Mouse (Mus musculus) brain, embryonic 18.5 days (tissue): ENCODE results near the gene 2310034G01Rik.

Experiments
- DNase-seq: peaks from one replicate; pipeline ENCODE4 v3.0.0-alpha.2; 2012; ENCODE audit warnings: low read depth, low spot score

2310034G01Rik gene

GRCm38 (mm10) chr19:46314872-46315742 is 35.0 kb downstream of the 2310034G01Rik start:
- no peak for DNase-seq

DNA sequence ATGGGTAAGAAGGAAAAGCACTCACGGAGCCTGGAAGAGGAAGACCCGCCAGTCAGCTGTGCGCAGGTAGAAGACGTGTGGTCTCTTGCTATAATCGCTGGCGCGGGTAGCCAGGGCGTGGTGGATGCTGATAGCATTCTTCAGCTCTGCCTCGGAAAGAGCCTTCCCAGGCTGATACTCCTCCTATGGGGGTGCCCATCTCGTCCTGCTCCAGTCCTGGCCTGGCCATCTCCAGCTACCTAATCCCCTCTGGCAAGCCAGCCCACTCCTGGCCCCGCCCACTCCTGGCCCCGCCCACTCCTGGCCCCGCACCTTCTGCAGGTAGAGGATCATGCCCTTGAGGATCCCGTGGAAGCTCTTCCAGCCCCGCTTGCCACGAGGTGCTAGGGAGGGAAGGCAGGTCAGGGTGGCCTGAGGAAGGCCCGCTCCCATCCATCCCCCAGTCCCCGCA is 35.9 kb downstream of the 2310034G01Rik start:
- DNase-seq = no peak

DNA sequence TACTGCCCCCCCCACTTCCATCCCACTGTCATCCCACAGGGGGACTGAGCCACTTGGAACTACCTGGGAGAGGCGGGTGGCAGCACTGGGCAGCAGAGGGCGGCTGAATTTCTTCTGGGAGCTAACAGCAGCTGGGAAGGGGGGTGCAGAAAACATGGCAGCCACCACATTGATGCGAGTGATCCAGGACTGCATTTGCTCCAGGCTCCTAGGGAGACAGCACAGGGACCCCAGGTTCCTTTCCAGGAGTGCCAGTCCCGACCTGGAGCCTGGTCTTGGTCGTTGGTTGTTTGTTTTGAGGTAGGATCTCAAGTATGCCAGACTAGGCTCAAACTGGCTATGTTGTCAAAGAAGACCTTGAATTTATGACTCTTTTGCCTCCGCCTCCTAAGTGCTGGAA is 36.5 kb downstream of the 2310034G01Rik start:
- DNase-seq = no peak

DNA sequence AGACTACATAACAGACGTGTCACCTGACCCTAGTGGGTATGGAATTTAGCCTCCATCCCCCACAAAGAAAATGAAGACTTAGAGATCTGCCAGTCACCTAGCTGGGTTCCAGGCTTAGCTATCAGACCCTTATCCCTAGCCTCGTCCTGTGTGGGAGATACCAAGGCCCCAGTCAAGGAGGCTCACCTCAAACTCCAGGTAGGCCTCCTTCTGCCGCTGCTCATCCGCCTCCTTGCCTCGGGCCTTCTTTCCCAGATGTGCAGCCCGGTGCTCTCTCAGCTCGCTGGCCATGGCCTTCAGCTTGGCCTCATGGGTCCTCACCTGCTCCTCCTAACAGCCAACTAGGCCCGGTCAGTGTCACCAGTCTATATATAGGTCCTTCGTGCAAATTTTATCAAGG is 37.0 kb downstream of the 2310034G01Rik start:
- DNase-seq = no peak

DNA sequence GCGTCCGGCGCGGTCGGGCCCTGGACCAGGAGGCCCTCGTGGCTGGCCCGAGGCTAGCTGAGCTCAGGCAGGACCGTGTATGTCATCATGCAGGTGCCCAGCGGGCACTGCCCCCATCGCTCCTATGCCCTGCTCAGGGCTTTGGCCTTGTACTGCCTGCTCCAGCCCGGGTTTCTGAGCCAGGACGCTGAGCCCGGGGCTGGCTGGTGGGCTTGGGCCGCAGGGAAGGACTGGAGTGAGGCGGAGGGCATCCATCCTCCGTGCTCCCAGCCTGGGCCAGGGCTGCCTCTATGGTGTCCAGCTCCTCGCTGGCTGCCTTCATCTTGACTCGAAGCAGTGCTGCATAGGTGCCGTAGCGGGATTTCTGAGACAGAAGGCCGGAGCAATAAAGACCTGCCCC is 37.5 kb downstream of the 2310034G01Rik start:
- DNase-seq = no peak

DNA sequence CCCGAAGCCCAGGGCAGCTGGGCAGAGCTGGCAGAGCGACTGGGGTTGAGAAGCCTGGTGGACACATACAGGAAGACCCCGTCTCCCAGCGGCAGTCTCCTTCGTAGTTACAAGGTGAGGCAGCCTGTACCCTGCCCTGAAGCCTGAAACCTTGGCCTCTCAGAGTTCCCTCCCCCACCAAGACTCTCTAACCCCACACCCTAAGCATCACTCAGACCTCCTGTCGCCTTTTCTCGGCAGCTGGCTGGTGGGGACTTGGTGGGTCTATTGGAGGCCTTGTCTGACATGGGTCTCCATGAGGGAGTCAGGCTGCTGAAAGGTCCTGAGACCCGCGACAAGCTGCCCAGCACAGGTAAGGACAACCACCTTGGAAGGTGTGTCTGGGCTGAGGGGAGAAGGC is 38.8 kb downstream of the 2310034G01Rik start:
- DNase-seq = no peak

DNA sequence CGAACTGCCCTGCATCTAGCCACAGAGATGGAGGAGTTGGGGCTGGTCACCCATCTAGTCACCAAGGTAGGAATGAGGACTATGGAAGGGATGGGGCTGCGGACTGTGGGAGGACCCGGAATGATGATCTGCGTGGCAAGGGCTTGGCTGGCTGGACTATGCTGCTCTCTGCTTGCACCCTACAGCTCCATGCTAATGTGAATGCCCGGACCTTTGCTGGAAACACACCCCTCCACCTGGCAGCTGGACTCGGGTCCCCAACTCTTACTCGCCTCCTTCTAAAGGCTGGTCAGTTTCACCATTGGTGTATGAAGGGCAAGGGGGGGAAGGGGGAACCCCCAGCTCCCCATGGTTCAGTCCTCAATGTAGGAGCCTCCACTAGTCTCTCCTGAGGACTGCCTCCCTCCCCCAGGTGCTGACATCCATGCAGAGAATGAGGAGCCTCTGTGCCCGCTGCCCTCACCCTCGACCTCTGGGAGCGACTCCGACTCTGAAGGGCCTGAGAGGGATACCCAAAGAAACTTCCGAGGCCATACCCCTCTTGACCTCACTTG is 39.7 kb downstream of the 2310034G01Rik start:
- no peak for DNase-seq

DNA sequence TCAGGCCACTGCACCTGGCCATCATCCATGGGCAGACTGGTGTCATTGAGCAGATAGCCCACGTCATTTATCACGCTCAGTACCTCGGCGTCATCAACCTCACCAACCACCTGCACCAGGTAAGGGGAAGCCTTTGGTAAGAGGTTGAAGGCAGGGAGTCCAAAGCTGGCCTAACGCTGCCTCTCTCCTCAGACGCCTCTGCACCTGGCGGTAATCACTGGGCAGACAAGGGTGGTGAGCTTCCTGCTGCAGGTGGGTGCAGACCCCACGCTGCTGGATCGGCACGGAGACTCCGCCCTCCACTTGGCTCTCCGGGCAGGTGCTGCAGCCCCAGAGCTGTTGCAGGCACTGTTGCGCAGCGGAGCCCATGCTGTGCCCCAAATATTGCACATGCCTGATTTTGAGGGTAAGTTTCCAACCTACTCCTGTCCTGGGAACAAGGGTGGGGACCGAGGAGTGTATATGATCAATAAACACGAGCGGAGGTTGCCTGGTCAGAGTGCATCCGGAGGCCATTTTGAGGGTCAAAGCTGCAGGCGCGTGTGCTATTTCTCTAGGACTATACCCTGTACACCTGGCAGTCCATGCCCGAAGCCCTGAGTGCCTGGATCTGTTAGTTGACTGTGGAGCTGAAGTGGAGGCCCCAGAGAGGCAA is 40.3 kb downstream of the 2310034G01Rik start:
- DNase-seq = no peak

GRCm38 (mm10) chr19:46308706-46309435 is 41.2 kb downstream of the 2310034G01Rik start:
- DNase-seq = no peak

GRCm38 (mm10) chr19:46308303-46308702 is 41.8 kb downstream of the 2310034G01Rik start:
- no peak for DNase-seq

- no peak for DNase-seq
These were observed 42.3 kb downstream of the 2310034G01Rik start for GRCm38 (mm10) chr19:46307781-46308180.

DNA sequence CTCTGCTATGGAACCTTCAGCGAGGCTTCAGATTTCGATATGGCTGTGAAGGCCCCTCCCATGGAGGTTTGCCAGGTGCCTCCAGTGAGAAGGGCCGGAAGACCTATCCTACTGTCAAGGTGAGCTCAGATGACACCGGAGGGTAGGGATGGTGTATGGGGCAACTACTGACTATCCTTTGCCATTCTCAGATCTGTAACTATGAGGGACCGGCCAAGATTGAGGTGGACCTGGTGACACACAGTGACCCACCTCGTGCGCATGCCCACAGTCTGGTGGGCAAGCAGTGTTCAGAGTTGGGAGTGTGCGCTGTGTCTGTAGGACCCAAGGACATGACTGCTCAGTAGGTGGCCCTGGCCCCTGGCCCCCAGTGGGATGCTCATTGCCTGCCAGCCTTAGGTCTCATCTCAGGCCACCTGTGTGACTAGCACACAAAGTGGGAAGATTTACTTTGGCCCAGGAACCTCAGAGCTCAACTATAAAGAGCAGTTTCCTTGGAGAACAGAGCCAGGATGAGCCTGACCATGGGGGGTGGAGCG is 43.3 kb downstream of the 2310034G01Rik start:
- DNase-seq = no peak

DNA sequence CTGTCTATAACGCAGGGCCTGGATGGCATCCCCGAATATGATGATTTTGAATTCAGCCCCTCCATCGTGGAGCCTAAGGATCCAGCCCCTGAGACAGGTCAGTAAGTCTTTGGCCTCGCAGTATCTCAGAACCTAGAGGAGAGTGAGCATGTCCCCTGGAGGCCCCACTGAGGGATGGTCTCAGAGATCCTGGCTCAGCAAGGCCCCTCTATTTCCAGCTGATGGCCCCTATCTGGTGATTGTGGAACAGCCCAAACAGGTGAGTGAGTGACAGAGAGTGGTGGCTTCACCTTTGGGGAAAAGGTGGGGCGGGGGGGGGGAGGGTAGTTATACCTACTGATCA is 43.9 kb downstream of the 2310034G01Rik start:
- DNase-seq = no peak

DNA sequence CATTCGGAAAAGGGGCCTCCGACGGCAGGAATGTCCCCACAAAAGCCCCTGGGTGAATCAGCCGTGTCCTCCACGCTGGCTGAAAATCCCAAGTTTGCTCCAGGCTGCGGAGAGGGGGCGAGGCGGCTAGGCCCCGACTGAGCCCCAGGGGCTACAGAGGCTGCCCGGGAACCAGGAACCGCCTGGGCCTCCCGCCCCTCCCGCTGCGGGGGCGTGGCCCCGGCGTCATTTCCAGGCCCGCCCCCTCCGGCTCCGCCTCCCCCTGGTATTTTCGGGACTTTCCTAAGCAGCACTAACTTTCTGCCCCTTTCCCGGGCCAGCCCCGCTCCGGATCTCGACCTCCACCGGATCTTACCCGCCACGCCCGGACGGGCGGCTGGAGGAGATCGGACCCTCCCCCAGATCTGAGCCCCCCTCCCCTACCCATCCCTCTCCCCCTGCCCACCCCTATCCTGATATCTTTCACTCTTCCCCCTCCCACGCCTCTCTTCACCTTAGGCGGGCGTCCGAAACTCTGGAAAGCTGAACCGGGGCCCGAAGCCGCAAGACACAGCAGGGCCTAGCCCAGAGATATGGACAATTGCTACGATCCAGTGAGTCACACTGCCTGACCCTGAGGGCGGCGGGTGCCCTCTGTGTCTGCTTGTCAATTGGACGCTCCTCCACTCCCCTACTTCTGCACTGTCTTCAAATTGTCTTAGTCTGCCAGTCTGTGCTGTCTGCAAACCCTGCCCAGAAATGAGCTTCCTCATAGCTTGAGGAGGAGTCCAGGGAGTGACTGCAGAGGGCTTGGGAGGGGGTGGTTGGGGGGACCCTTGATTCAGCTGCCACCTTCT is 44.5 kb downstream of the 2310034G01Rik start:
- DNase-seq = no peak

DNA sequence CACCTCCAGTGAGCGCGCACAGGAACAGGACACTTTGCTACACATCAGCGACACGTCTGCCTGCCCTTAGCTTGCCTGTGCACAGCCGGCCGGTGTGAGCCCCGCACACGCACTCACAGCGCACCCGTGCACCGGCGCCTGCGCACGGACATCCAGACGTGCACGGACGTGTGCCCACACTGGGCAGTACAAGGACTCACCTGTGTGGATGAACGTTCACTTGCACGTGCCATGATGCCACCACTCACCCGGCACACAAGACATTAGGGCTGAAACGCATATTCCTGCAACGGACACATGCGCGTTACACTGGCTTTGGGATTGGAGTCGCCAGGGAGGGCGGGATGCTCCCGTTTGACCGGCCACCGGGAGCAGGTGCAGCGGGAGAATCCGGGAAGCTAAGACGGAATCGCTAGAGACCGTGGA is 45.2 kb downstream of the 2310034G01Rik start:
- DNase-seq = no peak

- no peak for DNase-seq
These were observed 45.8 kb downstream of the 2310034G01Rik start, which contains the start of gene Nfkb2 for GRCm38 (mm10) chr19:46304216-46304841. Gene Nfkb2, plus strand, starts transcription at chr19:46304320.

- DNase-seq = no peak
These were observed 46.6 kb downstream of the 2310034G01Rik start for GRCm38 (mm10) chr19:46303251-46304215.

DNA sequence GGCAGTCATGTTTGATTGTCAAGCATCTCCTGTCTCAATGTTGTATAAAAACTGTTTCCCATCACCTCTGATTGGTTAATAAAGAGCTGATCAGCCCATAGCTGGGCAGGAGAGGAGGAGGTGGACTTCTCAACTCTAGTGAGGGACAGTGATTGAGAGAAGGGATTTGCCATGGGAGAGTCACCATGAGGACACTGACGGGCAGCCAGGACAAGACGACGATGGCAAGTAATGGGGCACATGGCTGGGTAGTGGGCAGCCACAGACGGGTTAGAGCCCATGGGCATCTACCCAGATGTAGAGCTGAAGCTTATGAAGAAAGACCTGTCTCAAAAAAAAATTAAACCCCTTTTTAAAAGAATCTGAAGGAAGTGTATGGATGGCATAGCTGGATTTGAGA is 47.6 kb downstream of the 2310034G01Rik start:
- DNase-seq = no peak
